In the genomic region with DNA sequence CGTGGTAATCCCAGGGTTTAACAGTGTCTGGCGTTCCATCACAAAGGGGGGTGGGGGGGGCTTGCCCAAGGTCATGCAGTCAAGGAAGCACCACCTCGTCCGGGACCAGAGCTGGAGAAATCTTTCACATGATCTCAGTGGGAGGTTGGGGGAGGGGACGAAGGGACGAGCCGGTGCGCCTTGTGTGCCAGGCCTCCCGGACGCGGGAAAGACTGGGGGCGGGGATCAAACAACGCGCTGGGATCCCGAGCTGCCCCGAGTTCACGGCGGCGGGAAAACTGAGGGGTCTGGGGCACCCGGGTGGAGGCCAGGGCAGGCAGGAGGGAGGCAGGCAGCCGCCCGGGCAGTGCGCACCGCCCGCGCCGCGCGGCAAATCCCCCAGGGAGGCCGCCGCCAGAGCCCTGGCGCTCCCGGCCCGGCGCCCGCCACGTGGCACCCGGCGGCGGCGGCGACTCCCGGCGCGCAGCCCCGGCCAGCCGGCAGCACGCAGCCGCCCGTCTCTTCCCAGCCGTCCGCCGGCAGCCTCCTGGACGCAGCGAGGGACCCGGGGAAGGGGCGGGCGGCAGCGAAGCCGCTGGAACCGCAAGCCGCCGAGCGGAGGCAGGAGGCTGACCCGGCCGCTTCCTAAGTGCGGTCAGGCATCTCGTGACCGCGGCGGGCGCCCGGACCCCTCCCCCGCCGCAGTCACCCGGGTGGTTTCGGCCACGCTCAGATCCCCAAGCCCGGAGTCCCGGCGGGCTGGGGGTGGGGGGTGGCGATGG, we compare ENCODE assay signal across 8 mouse cellular contexts. TPM values are rescaled to one million over a fixed set of nuclear protein-coding genes. Genes with fewer than 3 reads are reported as not detected.
DNase-seq lines count a peak whose midpoint lies in the region; ATAC-seq and TF ChIP-seq lines count a peak whose summit lies in the region.

No protein-coding gene starts in this region.

- TF ChIP-seq POLR2A in cortical plate, adult 2 months (IDR thresholded peaks at IDR 0.05; ENCODE audit: extremely low read depth, insufficient read depth, low read length): no peak

- H3K27ac ChIP-seq in cortical plate, adult 2 months (ENCODE audit: insufficient read depth, low read length): peak overlapping the region; percentile 85
- H3K27ac ChIP-seq in liver, embryonic 11.5 days (ENCODE audit: low read depth, low read length): peak overlapping the region; percentile 94
- H3K27ac ChIP-seq in neural tube, embryonic 12.5 days: peak overlapping the region; percentile 89

- no peaks in the 10 kb centered on the region for H3K9me3 ChIP-seq in liver, embryonic 11.5 days (ENCODE audit: control insufficient read depth, low read length)
- H3K9me3 ChIP-seq in neural tube, embryonic 12.5 days: no peaks in the 10 kb centered on the region

- peak; percentile 56 to 64 for DNase-seq in spleen, adult 18-20 months
- DNase-seq in spleen, adult 12 weeks (ENCODE audit: low spot score): no peak
- peak; percentile 51 to 62 for DNase-seq in gastrocnemius, postnatal 36 days
- peak; percentile 86 for DNase-seq in kidney, adult 11 months
- DNase-seq in liver, embryonic 11.5 days (ENCODE audit: low spot score): peak; percentile 80
- DNase-seq in urinary bladder, adult 18-20 months (ENCODE audit: low spot score in 2 of 2): peak; percentile 68 to 76

- peak overlapping the region; percentile 94 for H3K4me2 ChIP-seq in liver, embryonic 11.5 days
- peak overlapping the region; percentile 95 for H3K4me2 ChIP-seq in neural tube, embryonic 12.5 days (replicated peaks)

- under 1% methylated on average over 74 of the region's 82 CpGs for WGBS in liver, embryonic 11.5 days
- WGBS in neural tube, embryonic 12.5 days: under 1% methylated on average over 78 of the region's 82 CpGs

- TF ChIP-seq CTCF in cortical plate, adult 2 months (IDR thresholded peaks at IDR 0.05; ENCODE audit: extremely low read depth, insufficient read depth, low read length): no peak

- peak overlapping the region; percentile 82 for H3K9ac ChIP-seq in liver, embryonic 11.5 days (ENCODE audit: low read depth, low read length)
- H3K9ac ChIP-seq in neural tube, embryonic 12.5 days: peak overlapping the region; percentile 79

- H3K4me3 ChIP-seq in cortical plate, adult 2 months (ENCODE audit: insufficient read depth, low read length): peak overlapping the region; percentile 73
- H3K4me3 ChIP-seq in liver, embryonic 11.5 days (ENCODE audit: low read depth, low read length): peak overlapping the region; percentile 52
- peak overlapping the region; percentile 64 for H3K4me3 ChIP-seq in neural tube, embryonic 12.5 days

- intact Hi-C loops in gastrocnemius, postnatal 36 days (cut with DNase I): loop anchor here (5.0 kb wide), 1 partner anchor 221 kb away; no protein-coding TSS in a partner anchor

- H3K27me3 ChIP-seq in liver, embryonic 11.5 days (replicated peaks; ENCODE audit: control insufficient read depth, insufficient read depth, low read length): peaks cover 85% of the 10 kb centered on the region
- H3K27me3 ChIP-seq in neural tube, embryonic 12.5 days (replicated peaks): peaks cover 34% of the 10 kb centered on the region

- H3K4me1 ChIP-seq in cortical plate, adult 2 months (ENCODE audit: control insufficient read depth, insufficient read depth, low read length): peaks cover 5% of the 10 kb centered on the region; the same call in 1 of the 2 replicates
- H3K4me1 ChIP-seq in liver, embryonic 11.5 days (replicated peaks; ENCODE audit: control insufficient read depth, insufficient read depth, low read length): peaks cover 35% of the 10 kb centered on the region
- H3K4me1 ChIP-seq in neural tube, embryonic 12.5 days: peaks cover 49% of the 10 kb centered on the region

- H3K36me3 ChIP-seq in liver, embryonic 11.5 days (ENCODE audit: control insufficient read depth, insufficient read depth, low read length): no peaks in the 10 kb centered on the region
- H3K36me3 ChIP-seq in neural tube, embryonic 12.5 days: no peaks in the 10 kb centered on the region

- peak; percentile 8 for ATAC-seq in liver, embryonic 11.5 days (replicated peaks; ENCODE audit: low FRiP score)
- ATAC-seq in neural tube, embryonic 12.5 days (ENCODE audit: low FRiP score, low read depth): peak; percentile 34

RNA-seq across cellular contexts. Expression of gene Hes1, which starts 0.9 kb away (rescaled TPM):
- 26.8 and 28.1 TPM in 2 replicates for polyA plus RNA-seq in cortical plate, adult 2 months (2012; rRNA removed)
- total RNA-seq in gastrocnemius, postnatal 36 days (2021): 10 to 100 TPM; 11.4 to 12.3 TPM
- 22.6 and 25.3 TPM in 2 replicates for polyA plus RNA-seq in liver, embryonic 11.5 days (2014; fragmentation: Nextera tagmentation; extraction: Ambion mirVana)
- polyA plus RNA-seq in neural tube, embryonic 12.5 days (2016; fragmentation: Nextera tagmentation; extraction: Ambion mirVana): 50.5 and 51.1 TPM in 2 replicates
